Mouse (Mus musculus): Measurements from ENCODE around the gene Slc37a3. TPM values are rescaled to one million over a fixed set of nuclear protein-coding genes. Genes with fewer than 3 reads are reported as not detected.
A peak's percentile ranks its signal among the peaks of the same experiment; 100 is the strongest.
"Not testable (repeated sequence)": the region's sequence is repeated elsewhere in the genome, so short reads cannot be mapped to it uniquely, and the experiment has no call there.

Slc37a3 gene
- polyA plus RNA-seq, 1 experiment from 2014 or later, result 56.3 TPM

GRCm38 (mm10) chr6:39403136-39403535 lies 25.7 kb upstream of the Slc37a3 start:
- Histone ChIP-seq H3K27ac (no peak overlapping the region), H3K4me3 (no peak overlapping the region), H3K9me3 (replicated peaks) (no peaks in the 10 kb centered on the region), H3K9ac (no peak overlapping the region), H3K4me1 (no peaks in the 10 kb centered on the region), H3K4me2 (no peak overlapping the region), H3K36me3 (ENCODE audit: poor library complexity, severe bottlenecking) (peaks cover 83% of the 10 kb centered on the region), H3K27me3 (no peaks in the 10 kb centered on the region)
- WGBS, result 88% methylated on average over 2 of the region's 2 CpGs
- ATAC-seq, result no peak

GRCm38 (mm10) chr6:39400343-39400742 lies 22.9 kb upstream of the Slc37a3 start:
- 61% methylated on average over 7 of the region's 7 CpGs for WGBS
- no peak for ATAC-seq
- H3K9ac ChIP-seq, result no peak overlapping the region
- no peaks in the 10 kb centered on the region for H3K27me3 ChIP-seq
- no peaks in the 10 kb centered on the region for H3K4me1 ChIP-seq
- peaks cover 83% of the 10 kb centered on the region for H3K36me3 ChIP-seq (ENCODE audit: poor library complexity, severe bottlenecking)
- H3K27ac ChIP-seq, result no peak overlapping the region
- no peak overlapping the region for H3K4me2 ChIP-seq
- no peak overlapping the region for H3K4me3 ChIP-seq
- H3K9me3 ChIP-seq (replicated peaks), result no peaks in the 10 kb centered on the region

DNA sequence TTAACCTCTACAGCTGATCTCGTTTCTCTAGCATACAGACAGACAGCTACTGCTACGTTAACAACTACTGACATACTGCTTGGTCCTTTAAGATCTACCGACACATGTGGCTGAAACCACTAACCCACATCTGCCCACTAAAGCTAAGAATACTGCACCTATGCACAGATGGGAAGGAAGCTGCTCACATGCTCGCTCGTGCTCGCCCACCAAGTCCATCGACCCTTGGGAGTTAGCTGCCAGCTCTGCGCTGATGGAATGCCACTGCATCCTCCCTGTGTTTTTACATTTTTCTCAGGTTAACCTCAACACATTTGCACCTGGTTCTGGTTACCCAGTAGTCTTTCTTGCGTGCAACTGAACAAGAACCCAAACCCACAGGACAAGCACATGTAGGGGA lies 20.9 kb upstream of the Slc37a3 start:
- 91% methylated on average over 9 of the region's 9 CpGs for WGBS
- H3K36me3 ChIP-seq (ENCODE audit: poor library complexity, severe bottlenecking), result peaks cover 66% of the 10 kb centered on the region

GRCm38 (mm10) chr6:39397046-39397445 lies 19.6 kb upstream of the Slc37a3 start:
- no peak for ATAC-seq
- Histone ChIP-seq H3K4me2 (no peak overlapping the region), H3K4me1 (no peaks in the 10 kb centered on the region), H3K9me3 (replicated peaks) (no peaks in the 10 kb centered on the region), H3K4me3 (no peak overlapping the region), H3K36me3 (ENCODE audit: poor library complexity, severe bottlenecking) (peaks cover 57% of the 10 kb centered on the region), H3K27ac (no peak overlapping the region), H3K9ac (no peak overlapping the region), H3K27me3 (no peaks in the 10 kb centered on the region)
- 97% methylated on average over 6 of the region's 6 CpGs for WGBS

More for the DNA sequence above, 20.9 kb upstream of the Slc37a3 start:
- no peak overlapping the region for H3K9ac ChIP-seq
- no peaks in the 10 kb centered on the region for H3K27me3 ChIP-seq
- H3K4me1 ChIP-seq, result no peaks in the 10 kb centered on the region
- no peaks in the 10 kb centered on the region for H3K9me3 ChIP-seq (replicated peaks)
- no peak overlapping the region for H3K27ac ChIP-seq
- no peak for ATAC-seq
- H3K4me2 ChIP-seq, result no peak overlapping the region
- no peak overlapping the region for H3K4me3 ChIP-seq

- Histone ChIP-seq H3K4me1 (no peaks in the 10 kb centered on the region), H3K27ac (no peak overlapping the region), H3K4me2 (no peak overlapping the region), H3K4me3 (no peak overlapping the region), H3K9me3 (replicated peaks) (no peaks in the 10 kb centered on the region), H3K27me3 (no peaks in the 10 kb centered on the region), H3K9ac (no peak overlapping the region), H3K36me3 (ENCODE audit: poor library complexity, severe bottlenecking) (peaks cover 48% of the 10 kb centered on the region)
- WGBS, result 91% methylated on average over 4 of the region's 4 CpGs
- ATAC-seq, result no peak
These were observed 18.4 kb upstream of the Slc37a3 start for GRCm38 (mm10) chr6:39395916-39396315.

DNA sequence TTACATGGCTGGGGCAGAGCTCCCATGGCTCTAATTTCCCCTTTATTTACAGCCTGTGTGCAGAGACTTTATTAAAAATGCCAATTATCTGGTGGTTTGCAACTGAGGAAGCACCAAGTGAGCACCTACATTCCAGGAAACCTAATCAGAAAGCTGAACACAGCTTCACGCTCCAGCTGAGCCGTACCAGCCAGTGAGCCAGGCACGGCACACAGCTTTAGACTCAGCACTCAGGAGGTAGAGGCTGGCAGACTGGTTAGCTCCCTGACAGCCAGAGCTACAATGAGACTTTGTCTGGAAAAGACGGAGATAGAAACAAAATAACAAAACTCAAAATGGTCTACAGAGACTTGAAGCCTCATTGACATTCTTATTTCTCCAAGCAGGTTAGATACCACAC lies 18.0 kb upstream of the Slc37a3 start:
- Histone ChIP-seq H3K4me1 (no peaks in the 10 kb centered on the region), H3K27me3 (no peaks in the 10 kb centered on the region), H3K9ac (no peak overlapping the region), H3K4me3 (no peak overlapping the region), H3K27ac (no peak overlapping the region), H3K36me3 (ENCODE audit: poor library complexity, severe bottlenecking) (peaks cover 48% of the 10 kb centered on the region), H3K9me3 (replicated peaks) (no peaks in the 10 kb centered on the region), H3K4me2 (no peak overlapping the region)
- no peak for ATAC-seq
- WGBS, result 75% methylated on average over 4 of the region's 4 CpGs

GRCm38 (mm10) chr6:39389988-39390387 lies 12.5 kb upstream of the Slc37a3 start:
- no peaks in the 10 kb centered on the region for H3K4me1 ChIP-seq
- no peaks in the 10 kb centered on the region for H3K27me3 ChIP-seq
- peaks cover 6% of the 10 kb centered on the region for H3K36me3 ChIP-seq (ENCODE audit: poor library complexity, severe bottlenecking)
- H3K4me2 ChIP-seq, result no peak overlapping the region
- WGBS, result 97% methylated on average over 2 of the region's 2 CpGs
- H3K27ac ChIP-seq, result no peak overlapping the region
- ATAC-seq, result no peak
- no peaks in the 10 kb centered on the region for H3K9me3 ChIP-seq (replicated peaks)
- no peak overlapping the region for H3K4me3 ChIP-seq
- H3K9ac ChIP-seq, result no peak overlapping the region

DNA sequence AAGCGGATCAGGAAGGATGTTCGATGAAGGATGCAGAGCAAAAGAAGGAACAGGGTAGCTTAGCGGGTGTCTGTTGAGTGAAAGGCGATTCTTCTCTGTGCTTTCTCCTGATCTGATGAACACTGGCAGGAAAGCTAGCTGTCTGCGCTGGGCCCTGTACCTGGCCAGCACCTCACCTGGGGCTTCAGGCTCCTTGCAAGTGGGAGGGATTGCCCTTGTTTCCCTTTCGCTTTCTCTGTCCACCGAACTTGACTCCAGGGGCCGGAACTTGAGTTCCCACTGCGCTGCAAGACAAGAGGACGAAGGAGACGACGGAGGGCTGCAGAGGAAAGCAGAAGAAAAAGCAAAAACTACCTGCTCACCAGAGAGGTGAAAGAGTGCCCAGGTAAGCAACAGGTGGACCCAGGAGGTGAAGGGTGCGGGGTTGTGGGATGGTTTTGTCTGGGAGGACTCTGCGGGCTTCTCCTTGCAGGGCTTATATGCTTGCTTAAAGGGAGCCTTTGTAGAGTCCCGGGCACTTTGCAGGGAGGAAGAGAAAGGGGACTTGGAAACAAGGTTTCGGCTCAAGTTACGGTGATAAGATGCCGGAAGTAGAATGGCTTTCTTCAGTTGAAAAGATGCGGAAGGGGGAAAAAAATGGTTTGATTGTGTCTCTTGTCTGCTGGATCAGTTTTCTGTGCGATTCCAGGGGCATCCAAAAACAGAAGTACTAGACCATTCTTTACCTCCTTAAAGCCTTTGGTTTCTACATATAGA lies 3.8 kb upstream of the Slc37a3 start, which contains the start of gene Rab19:
Gene Rab19, plus strand, starts transcription at position 51 of the 756 bp plus-strand sequence.
- no peaks in the 10 kb centered on the region for H3K36me3 ChIP-seq (ENCODE audit: poor library complexity, severe bottlenecking)
- H3K4me1 ChIP-seq, result peaks cover 12% of the 10 kb centered on the region
- H3K9ac ChIP-seq, result no peak within 1 kb of the TSS
- peak within 1 kb of the TSS; percentile 28 for H3K4me3 ChIP-seq
- ATAC-seq, result no peak
- H3K9me3 ChIP-seq (replicated peaks), result no peaks in the 10 kb centered on the region
- H3K27me3 ChIP-seq, result peaks cover 8% of the 10 kb centered on the region
- WGBS, result 8% methylated on average over 20 of the region's 20 CpGs
- H3K4me2 ChIP-seq, result peak within 1 kb of the TSS; percentile 52
- H3K27ac ChIP-seq, result no peak within 1 kb of the TSS

DNA sequence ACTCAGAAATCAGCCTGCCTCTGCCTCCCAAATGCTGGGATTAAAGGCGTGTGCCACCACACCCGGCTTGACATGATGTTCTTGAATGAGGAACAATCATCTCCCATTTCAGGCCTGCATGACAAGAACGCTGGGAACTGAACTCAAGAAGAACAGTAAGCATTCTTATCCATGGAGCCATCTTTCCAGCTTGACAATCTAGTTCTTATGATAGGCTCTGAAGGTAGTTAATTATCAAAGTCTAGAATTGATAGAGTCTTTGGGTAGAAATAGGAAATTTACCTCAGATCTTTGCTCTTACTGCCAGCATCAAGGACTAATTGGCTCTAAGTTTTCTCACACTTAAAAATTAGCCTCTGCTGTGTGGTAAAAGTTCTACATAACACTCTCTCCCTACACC lies 2.8 kb upstream of the Slc37a3 start:
- no peak overlapping the region for H3K4me2 ChIP-seq
- no peak overlapping the region for H3K27ac ChIP-seq
- no peak overlapping the region for H3K9ac ChIP-seq
- H3K9me3 ChIP-seq (replicated peaks), result no peaks in the 10 kb centered on the region
- H3K4me3 ChIP-seq, result no peak overlapping the region
- no peaks in the 10 kb centered on the region for H3K36me3 ChIP-seq (ENCODE audit: poor library complexity, severe bottlenecking)
- ATAC-seq, result no peak
- peaks cover 8% of the 10 kb centered on the region for H3K27me3 ChIP-seq
- peaks cover 21% of the 10 kb centered on the region for H3K4me1 ChIP-seq
- WGBS, result 89% methylated on average over 3 of the region's 3 CpGs

GRCm38 (mm10) chr6:39379749-39380148 lies 2.3 kb upstream of the Slc37a3 start:
- Histone ChIP-seq H3K9ac (no peak overlapping the region), H3K4me1 (peaks cover 21% of the 10 kb centered on the region), H3K4me2 (no peak overlapping the region), H3K36me3 (ENCODE audit: poor library complexity, severe bottlenecking) (no peaks in the 10 kb centered on the region), H3K27me3 (peaks cover 8% of the 10 kb centered on the region), H3K9me3 (replicated peaks) (no peaks in the 10 kb centered on the region), H3K27ac (no peak overlapping the region), H3K4me3 (no peak overlapping the region)
- ATAC-seq, result no peak
- 81% methylated on average over 8 of the region's 8 CpGs for WGBS

DNA sequence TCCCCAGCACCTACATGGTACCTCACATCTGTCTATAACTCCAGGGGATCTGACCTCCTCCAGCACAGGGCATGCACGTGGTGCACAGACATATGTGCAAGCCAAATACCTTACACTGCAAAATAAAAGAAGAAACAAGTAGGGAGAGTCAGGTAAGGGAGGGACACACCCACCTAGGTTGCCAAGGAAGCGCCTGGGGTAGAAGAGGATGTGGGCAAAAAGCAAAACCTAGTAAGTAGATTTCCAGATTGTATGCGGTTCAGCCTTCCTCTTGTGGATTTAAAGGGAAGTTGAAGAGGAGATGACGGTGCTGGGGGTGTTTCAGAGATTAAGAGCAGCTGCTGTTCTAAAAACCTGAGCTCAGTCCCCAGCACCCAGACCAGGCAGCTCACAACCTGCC lies 1.7 kb upstream of the Slc37a3 start:
- no peak overlapping the region for H3K9ac ChIP-seq
- no peak overlapping the region for H3K4me3 ChIP-seq
- ATAC-seq, result no peak
- peaks cover 21% of the 10 kb centered on the region for H3K4me1 ChIP-seq
- H3K27ac ChIP-seq, result no peak overlapping the region
- WGBS, result 67% methylated on average over 4 of the region's 4 CpGs
- H3K36me3 ChIP-seq (ENCODE audit: poor library complexity, severe bottlenecking), result peaks cover 4% of the 10 kb centered on the region; the same call in 1 of the 2 replicates
- no peaks in the 10 kb centered on the region for H3K9me3 ChIP-seq (replicated peaks)
- H3K4me2 ChIP-seq, result no peak overlapping the region
- H3K27me3 ChIP-seq, result peaks cover 8% of the 10 kb centered on the region

DNA sequence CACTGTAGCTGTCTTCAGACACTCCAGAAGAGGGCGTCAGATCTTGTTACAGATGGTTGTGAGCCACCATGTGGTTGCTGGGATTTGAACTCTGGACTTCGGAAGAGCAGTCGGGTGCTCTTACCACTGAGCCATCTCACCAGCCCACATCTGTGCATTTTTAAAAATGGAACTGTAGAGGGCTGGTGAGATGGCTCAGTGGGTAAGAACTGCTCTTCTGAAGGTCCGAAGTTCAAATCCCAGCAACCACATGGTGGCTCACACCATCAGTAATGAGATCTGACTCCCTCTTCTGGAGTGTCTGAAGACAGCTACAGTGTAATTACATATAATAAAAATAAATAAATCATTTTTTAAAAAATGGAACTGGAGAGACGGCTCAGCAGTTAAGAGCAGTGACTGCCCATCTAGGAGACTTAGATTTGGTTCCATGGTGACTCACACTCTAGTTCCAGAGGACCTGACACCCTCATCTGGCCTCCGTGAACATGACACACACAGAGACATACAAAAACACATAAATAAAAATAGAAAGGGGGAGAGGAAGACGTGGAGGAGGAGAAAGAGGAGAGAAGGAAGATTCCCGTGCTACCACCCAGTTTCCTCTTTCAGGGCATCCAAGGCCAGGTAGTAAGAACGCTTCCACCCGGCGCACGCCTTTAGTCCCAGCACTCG lies 823 bp upstream of the Slc37a3 start:
- H3K36me3 ChIP-seq (ENCODE audit: poor library complexity, severe bottlenecking), result peaks cover 11% of the 10 kb centered on the region
- not testable (repeated sequence) for H3K4me3 ChIP-seq; H3K4me2 ChIP-seq; H3K27me3 ChIP-seq; H3K9me3 ChIP-seq (replicated peaks); ATAC-seq; H3K9ac ChIP-seq; H3K27ac ChIP-seq
- peaks cover 21% of the 10 kb centered on the region for H3K4me1 ChIP-seq
- 78% methylated on average over 13 of the region's 13 CpGs for WGBS

Data from forebrain, embryonic 13.5 days (tissue).